Mouse (Mus musculus): Measurements from ENCODE around the gene Rab11fip4. TPM values are rescaled to one million over a fixed set of nuclear protein-coding genes. Genes with fewer than 3 reads are reported as not detected.

Gene Rab11fip4
- total RNA-seq, 2 experiments from 2014 or later, result 147 to 149 TPM

GRCm38 (mm10) chr11:79736232-79737006, 145.4 kb downstream of the Rab11fip4 start:
- DNase-seq (ENCODE audit: low spot score in 2 of 2), result no peak

- no peak for DNase-seq (ENCODE audit: low spot score in 2 of 2)
Observed at GRCm38 (mm10) chr11:79737126-79737697, 146.2 kb downstream of the Rab11fip4 start.

- no peak for DNase-seq (ENCODE audit: low spot score in 2 of 2)
Observed at GRCm38 (mm10) chr11:79737865-79738502, 147.0 kb downstream of the Rab11fip4 start.

- DNase-seq (ENCODE audit: low spot score in 2 of 2), result peak in 1 of 2 experiments; percentile 49
Observed at GRCm38 (mm10) chr11:79738725-79739558, 147.9 kb downstream of the Rab11fip4 start.

GRCm38 (mm10) chr11:79740740-79741512, 149.9 kb downstream of the Rab11fip4 start:
- DNase-seq (ENCODE audit: low spot score in 2 of 2), result no peak

- no peak for DNase-seq (ENCODE audit: low spot score in 2 of 2)
Observed at GRCm38 (mm10) chr11:79746552-79747102, 155.6 kb downstream of the Rab11fip4 start.

Small RNA genes lying within 50 kb of the gene (microRNA-seq; reads per million reads assigned to microRNA genes)
- gene Mir193a (15.0 to 27.2 reads per million in 2 experiments), gene Mir365-2 (1.8 to 3.3 reads per million in 2 experiments)

Other genes starting within 250 kb of the Rab11fip4 start
- gene Omg, start 87.1 kb upstream of the Rab11fip4 start, total RNA-seq (2021), result 10 to 100 TPM; 54.2 to 60.6 TPM
- 1 to 10 TPM in 1 of 2 experiments, under 1 TPM in 1; 0.80 to 1.0 TPM for gene Evi2b, start 67.5 kb upstream of the Rab11fip4 start, total RNA-seq (2021)
- under 1 TPM in 1 of 2 experiments, not detected in 1; 0.13 TPM for gene Evi2, start 60.6 kb upstream of the Rab11fip4 start, total RNA-seq (2021)
- 1 to 10 TPM; 3.7 to 4.0 TPM for gene Evi2a, start 60.6 kb upstream of the Rab11fip4 start, total RNA-seq (2021)